In the genomic region with DNA sequence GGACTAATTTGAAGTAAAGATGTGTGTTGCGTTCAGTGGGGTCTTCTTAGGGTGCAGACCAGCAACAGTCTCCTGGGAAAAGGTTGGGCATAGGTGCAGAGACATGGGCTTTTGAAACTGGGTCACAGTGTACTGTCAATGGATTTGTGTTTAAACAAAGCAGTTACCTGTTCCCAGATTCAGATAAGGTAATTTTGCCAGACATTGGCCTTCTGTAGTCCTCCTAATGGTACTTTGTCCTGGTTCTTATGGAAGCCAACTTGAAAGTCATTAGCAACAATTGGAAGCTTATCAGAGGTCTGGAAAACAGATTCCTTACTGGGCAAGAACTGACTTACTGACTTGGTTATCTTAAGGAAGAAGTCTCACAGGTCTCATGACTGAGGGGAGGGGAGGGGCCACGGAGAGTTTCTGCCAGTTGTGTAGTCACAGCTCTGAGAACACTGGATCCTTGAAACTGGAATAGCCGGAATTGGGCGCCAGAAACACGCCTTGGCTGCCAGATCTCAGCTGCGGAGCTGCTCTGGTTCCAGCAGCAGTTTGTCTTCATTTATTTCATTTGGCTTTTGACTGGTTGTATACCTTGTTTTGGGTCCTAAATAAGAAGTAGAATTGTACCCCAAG, we compare ENCODE assay signal across 14 mouse cellular contexts. TPM values are rescaled to one million over a fixed set of nuclear protein-coding genes. Genes with fewer than 3 reads are reported as not detected.
DNase-seq lines count a peak whose midpoint lies in the region; ATAC-seq and TF ChIP-seq lines count a peak whose summit lies in the region.
"Had no signal": no experiment of that assay in that cellular context is flagged by ENCODE, and none has a peak within 500 bp of the region (broad histone marks: within the 10 kb centered on the region; RNA-seq: fewer than 3 reads in every experiment).

No protein-coding gene starts in this region.

- no peak for ATAC-seq in midbrain, postnatal 0 days (ENCODE audit: low FRiP score)

- peaks cover 28% of the 10 kb centered on the region for H3K36me3 ChIP-seq in midbrain, postnatal 0 days (ENCODE audit: insufficient read depth, low read length)

- H3K9ac ChIP-seq in midbrain, postnatal 0 days (replicated peaks; ENCODE audit: low read length, poor library complexity, severe bottlenecking) = no peak overlapping the region
- H3K9ac ChIP-seq: embryonic facial prominence, embryonic 15.5 days; lung, embryonic 15.5 days had no signal

- no peaks in the 10 kb centered on the region for H3K9me3 ChIP-seq in midbrain, postnatal 0 days (ENCODE audit: low read length)
- H3K9me3 ChIP-seq: embryonic facial prominence, embryonic 15.5 days; lung, embryonic 15.5 days had no signal

- DNase-seq in kidney, postnatal 10 days = peak; percentile 18
- DNase-seq in kidney, postnatal 4 days = no peak
- peak; percentile 30 for DNase-seq in brain, adult 2 months (ENCODE audit: low read depth, low spot score)
- DNase-seq in heart, adult 9 months (ENCODE audit: low spot score in 2 of 2) = peak; percentile 36 to 45
- DNase-seq in lung, postnatal 25 days (ENCODE audit: low spot score) = peak; percentile 65
- no peak for DNase-seq in right cerebral cortex, adult 18-20 months
- no peak for DNase-seq in layer of hippocampus, adult 11-12 months (ENCODE audit: low spot score)
- no peak for DNase-seq in midbrain, postnatal 0 days (ENCODE audit: low spot score)
- DNase-seq: cerebellum, adult 2 months; layer of hippocampus, postnatal 36 days had no signal

- no peaks in the 10 kb centered on the region for H3K4me1 ChIP-seq in midbrain, postnatal 0 days (ENCODE audit: insufficient read depth, low read length)

- H3K27ac ChIP-seq in midbrain, postnatal 0 days (ENCODE audit: low read depth, low read length) = no peak overlapping the region
- H3K27ac ChIP-seq: embryonic facial prominence, embryonic 15.5 days; lung, embryonic 15.5 days had no signal

- TF ChIP-seq CTCF in midbrain, postnatal 0 days (IDR thresholded peaks at IDR 0.05) = no peak

- no peaks in the 10 kb centered on the region for H3K27me3 ChIP-seq in midbrain, postnatal 0 days (ENCODE audit: insufficient read depth, low read length)
- H3K27me3 ChIP-seq: CH12.LX; embryonic facial prominence, embryonic 15.5 days; lung, embryonic 15.5 days had no signal

- no peak overlapping the region for H3K4me2 ChIP-seq in midbrain, postnatal 0 days (ENCODE audit: low read depth, low read length, poor library complexity, severe bottlenecking)
- H3K4me2 ChIP-seq: embryonic facial prominence, embryonic 15.5 days; lung, embryonic 15.5 days had no signal

- H3K4me3 ChIP-seq in midbrain, postnatal 0 days (ENCODE audit: low read depth, low read length) = no peak overlapping the region
- H3K4me3 ChIP-seq: embryonic facial prominence, embryonic 15.5 days; lung, embryonic 15.5 days had no signal

- 90% methylated on average over 6 of the region's 6 CpGs for WGBS in midbrain, postnatal 0 days

RNA-seq across cellular contexts. Expression of gene Spg20, which starts 7.5 kb away (rescaled TPM):
- 13.4 and 15.5 TPM in 2 replicates for total RNA-seq in midbrain, postnatal 0 days (2014; rRNA removed)
- 8.3 and 9.3 TPM in 2 replicates for polyA plus RNA-seq in midbrain, postnatal 0 days (2015; fragmentation: Nextera tagmentation; extraction: Ambion mirVana)

RNA-seq across cellular contexts. Expression of gene Ccdc169, which starts 17.8 kb away (rescaled TPM):
- 0.05 and 2.2 TPM in 2 replicates for total RNA-seq in midbrain, postnatal 0 days (2014; rRNA removed)
- polyA plus RNA-seq in midbrain, postnatal 0 days (2015; fragmentation: Nextera tagmentation; extraction: Ambion mirVana) = 0.11 and 0.16 TPM in 2 replicates
- polyA plus RNA-seq: intestine, embryonic 14.5 days; lung, embryonic 15.5 days had no signal

Comparison
In these comparisons a context has a peak if more than half of its experiments do, and no peak if none do; other contexts are left out.
1. DNase-seq: peak in kidney, postnatal 10 days (single experiment), brain, adult 2 months (single experiment), heart, adult 9 months (2 of 2) and lung, postnatal 25 days (single experiment); none in kidney, postnatal 4 days (0 of 2), right cerebral cortex, adult 18-20 months (single experiment), layer of hippocampus, adult 11-12 months (single experiment) and midbrain, postnatal 0 days (single experiment).